Mouse (Mus musculus) limb, embryonic 14.5 days (tissue): ENCODE results near the gene Eif5a. TPM values are rescaled to one million over a fixed set of nuclear protein-coding genes. Genes with fewer than 3 reads are reported as not detected.
A peak's percentile ranks its signal among the peaks of the same experiment; 100 is the strongest.

ENCODE experiments used
- ATAC-seq: fragments of 200-750 bp; cut with Nextera tagmentation; 2 replicates; pipeline ENCODE4 v1.8.0; 2017; ENCODE audit warnings: low read depth, moderate number of reproducible peaks, moderate TSS enrichment; ENCODE audit not compliant: low FRiP score
- DNase-seq: peaks from one replicate; pipeline ENCODE4 v3.0.0-alpha.2; 2015; ENCODE audit warnings: low spot score
- H3K27ac ChIP-seq: fragments of 300-500 bp; sonication (generic); replicated peaks from 2 replicates; pipeline ENCODE4 v1.5.1; 2014; ENCODE audit warnings: low read depth, mild to moderate bottlenecking, low read length, moderate library complexity, mixed read lengths
- H3K27me3 ChIP-seq: fragments of 300-500 bp; sonication (generic); 2 replicates; pipeline ENCODE4 v1.6.1; 2014; ENCODE audit warnings: low read length, mixed read lengths; ENCODE audit not compliant: control insufficient read depth, insufficient read depth
- H3K36me3 ChIP-seq: fragments of 300-500 bp; sonication (generic); 2 replicates; pipeline ENCODE4 v1.6.1; 2014; ENCODE audit warnings: mild to moderate bottlenecking, low read length, moderate library complexity, mixed read lengths; ENCODE audit not compliant: control insufficient read depth, insufficient read depth
- H3K4me1 ChIP-seq: fragments of 300-500 bp; sonication (generic); 2 replicates; pipeline ENCODE4 v1.6.1; 2014; ENCODE audit warnings: antibody characterized with exemption, low read length, mixed read lengths; ENCODE audit not compliant: control insufficient read depth, insufficient read depth
- H3K4me2 ChIP-seq: fragments of 300-500 bp; sonication (generic); replicated peaks from 2 replicates; pipeline ENCODE4 v1.6.1; 2014; ENCODE audit warnings: low read depth, mild to moderate bottlenecking, low read length, moderate library complexity; ENCODE audit not compliant: severe bottlenecking
- H3K4me3 ChIP-seq: fragments of 300-500 bp; sonication (generic); replicated peaks from 2 replicates; pipeline ENCODE4 v1.5.1; 2014; ENCODE audit warnings: low read length
- H3K9ac ChIP-seq: fragments of 300-500 bp; sonication (generic); 2 replicates; pipeline ENCODE4 v1.6.1; 2014; ENCODE audit warnings: mild to moderate bottlenecking, low read depth, low read length, moderate library complexity; ENCODE audit not compliant: severe bottlenecking
- H3K9me3 ChIP-seq: fragments of 300-500 bp; sonication (generic); 2 replicates; pipeline ENCODE4 v1.6.1; 2016; ENCODE audit warnings: low read length; ENCODE audit not compliant: control insufficient read depth
- POLR2A ChIP-seq: fragments of 200-500 bp; IDR thresholded peaks from 2 replicates; pipeline ENCODE4 v1.8.0; 2012; ENCODE audit warnings: inconsistent platforms, mild to moderate bottlenecking, moderate library complexity, borderline replicate concordance; ENCODE audit not compliant: insufficient read depth, insufficient read length; ENCODE audit errors: extremely low read depth
- WGBS: fragments of 180-500 bp; shearing (Covaris S2); extraction: QIAGEN DNeasy Blood & Tissue Kit; methylation state at CpG from one replicate; pipeline ENCODE4 v1.1.7; 2014; 5-methylcytosine and 5-hydroxymethylcytosine counted together
- polyA plus RNA-seq, 2 experiments: library from polyadenylated mRNA; depleted of rRNA in 1 of 2; stranded (reverse) in 1 of 2; unstranded in 1 of 2; fragments of >200 nt; fragmentation: Nextera tagmentation in 1 of 2; extraction: Ambion mirVana in 1 of 2; gene quantifications; 2 replicates each; pipeline versions ENCODE4 v1.2.1 to v1.2.3; 2012 to 2014

Gene Eif5a
- polyA plus RNA-seq, 2 experiments = 1,079 to 1,603 TPM

GRCm38 (mm10) chr11:69948763-69949150 lies 27.0 kb upstream of the Eif5a start:
- peak overlapping the region; percentile 59 for H3K4me3 ChIP-seq
- 0% methylated on average over 14 of the region's 14 CpGs for WGBS
- H3K4me1 ChIP-seq = peaks cover 19% of the 10 kb centered on the region
- H3K9me3 ChIP-seq = no peaks in the 10 kb centered on the region
- peaks cover 23% of the 10 kb centered on the region for H3K36me3 ChIP-seq
- DNase-seq (peak; percentile 90), ATAC-seq (peak; percentile 48)
- peak overlapping the region; percentile 90 for H3K27ac ChIP-seq
- peak overlapping the region; percentile 70 for H3K9ac ChIP-seq
- H3K4me2 ChIP-seq = peak overlapping the region; percentile 85
- peak; percentile 61; the same call in 1 of the 2 replicates for TF ChIP-seq POLR2A
- no peaks in the 10 kb centered on the region for H3K27me3 ChIP-seq

- ATAC-seq (peak; percentile 93), DNase-seq (peak; percentile 97)
- WGBS = 2% methylated on average over 33 of the region's 34 CpGs
- Histone ChIP-seq H3K9me3 (no peaks in the 10 kb centered on the region), H3K4me3 (peak within 1 kb of the TSS; percentile 59), H3K27ac (peak within 1 kb of the TSS; percentile 90), H3K4me2 (peak within 1 kb of the TSS; percentile 85), H3K9ac (peak within 1 kb of the TSS; percentile 70), H3K36me3 (peaks cover 27% of the 10 kb centered on the region), H3K27me3 (no peaks in the 10 kb centered on the region), H3K4me1 (peaks cover 19% of the 10 kb centered on the region)
- peak; percentile 76; the same call in 1 of the 2 replicates for TF ChIP-seq POLR2A
Observed at GRCm38 (mm10) chr11:69948066-69948762, 26.5 kb upstream of the Eif5a start, which contains the start of gene Slc2a4. Slc2a4 (minus strand) TSS chr11:69948188.

- ATAC-seq (peak; percentile 48), DNase-seq (peak; percentile 70)
- Histone ChIP-seq H3K4me1 (peaks cover 19% of the 10 kb centered on the region), H3K9ac (peak overlapping the region; percentile 70), H3K9me3 (no peaks in the 10 kb centered on the region), H3K27ac (peak overlapping the region; percentile 79), H3K4me2 (peak overlapping the region; percentile 85), H3K36me3 (peaks cover 34% of the 10 kb centered on the region), H3K27me3 (no peaks in the 10 kb centered on the region), H3K4me3 (peak overlapping the region; percentile 59)
- TF ChIP-seq POLR2A = no peak
- 1% methylated on average over 28 of the region's 29 CpGs for WGBS
Observed at GRCm38 (mm10) chr11:69947337-69948065, 25.7 kb upstream of the Eif5a start.

- ATAC-seq = no peak
Observed at GRCm38 (mm10) chr11:69945997-69946891, 24.5 kb upstream of the Eif5a start.

GRCm38 (mm10) chr11:69945216-69945615 lies 23.5 kb upstream of the Eif5a start:
- H3K27ac ChIP-seq = no peak overlapping the region
- no peak overlapping the region for H3K9ac ChIP-seq
- H3K9me3 ChIP-seq = no peaks in the 10 kb centered on the region
- ATAC-seq (no peak), DNase-seq (no peak)
- no peak overlapping the region for H3K4me3 ChIP-seq
- 76% methylated on average over 13 of the region's 13 CpGs for WGBS
- peaks cover 19% of the 10 kb centered on the region for H3K4me1 ChIP-seq
- H3K36me3 ChIP-seq = peaks cover 37% of the 10 kb centered on the region
- H3K27me3 ChIP-seq = no peaks in the 10 kb centered on the region
- no peak for TF ChIP-seq POLR2A
- no peak overlapping the region for H3K4me2 ChIP-seq

More at GRCm38 (mm10) chr11:69945997-69946891, 24.5 kb upstream of the Eif5a start:
- no peak for DNase-seq
- Histone ChIP-seq H3K4me2 (peak overlapping the region; percentile 85), H3K9ac (no peak overlapping the region), H3K27ac (no peak overlapping the region), H3K4me3 (peak overlapping the region; percentile 59), H3K9me3 (no peaks in the 10 kb centered on the region), H3K27me3 (no peaks in the 10 kb centered on the region), H3K4me1 (peaks cover 19% of the 10 kb centered on the region), H3K36me3 (peaks cover 37% of the 10 kb centered on the region)
- 91% methylated on average over 18 of the region's 18 CpGs for WGBS
- no peak for TF ChIP-seq POLR2A
